Mouse (Mus musculus): ENCODE measurements around the gene Nr5a2. TPM values are rescaled to one million over a fixed set of nuclear protein-coding genes. Genes with fewer than 3 reads are reported as not detected.

Gene Nr5a2
- polyA plus RNA-seq (2014; fragmentation: Illumina TruSeq; extraction: RNeasy Lipid Tissue Mini Kit (QIAGEN cat#74804)): 651 TPM

DNA sequence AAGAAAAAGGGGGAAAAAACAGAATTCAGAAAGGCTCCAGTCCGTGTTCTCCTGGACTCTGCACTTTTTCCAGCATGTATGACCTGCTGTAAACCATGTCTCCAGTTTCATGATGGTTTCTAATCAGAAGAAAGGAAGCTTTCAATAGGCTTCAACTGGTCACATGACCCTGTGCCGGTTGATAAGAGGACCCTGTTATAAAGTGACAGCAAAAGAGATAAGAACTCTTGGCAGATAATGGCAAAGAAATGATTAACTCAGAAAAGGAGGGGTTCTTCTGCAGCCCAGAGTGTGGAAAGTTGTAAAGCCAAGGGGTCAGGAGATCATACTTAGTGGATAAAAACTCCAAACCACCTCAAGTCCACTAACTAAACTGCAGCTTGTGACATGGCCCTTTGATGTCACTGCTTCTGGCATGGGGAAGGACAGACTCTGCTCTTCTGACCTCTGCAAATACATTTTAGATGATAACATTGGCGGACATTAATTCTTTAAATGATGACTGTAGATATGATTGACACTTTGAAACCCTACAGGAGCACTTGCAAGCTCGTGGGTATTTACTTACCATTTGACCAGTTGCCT, at the start of gene Nr5a2:
Gene Nr5a2 (minus strand): TSS at position 21 of the 585 bp plus-strand sequence.

